Mouse (Mus musculus) heart, postnatal 25 days (tissue): ENCODE measurements at regions not wholly inside any gene's neighbourhood (a gene's known extent, or its start where the extent isn't known, plus 50 kb on each side); places are given as distances from the start of the nearest gene placed in this dataset.

Source experiments
- DNase-seq: peaks from one replicate; pipeline ENCODE4 v3.0.0; 2022; ENCODE audit warnings: low spot score
- intact Hi-C: fragments of 180-260 bp; cut with DNase I; formaldehyde crosslinking; loops from one replicate; pipeline ENCODE4 v1.15.1; 2025

GRCm38 (mm10) chr2:179277204-179277886 is 164.9 kb upstream of the Cdh4 start:
- DNase-seq = no peak

DNA sequence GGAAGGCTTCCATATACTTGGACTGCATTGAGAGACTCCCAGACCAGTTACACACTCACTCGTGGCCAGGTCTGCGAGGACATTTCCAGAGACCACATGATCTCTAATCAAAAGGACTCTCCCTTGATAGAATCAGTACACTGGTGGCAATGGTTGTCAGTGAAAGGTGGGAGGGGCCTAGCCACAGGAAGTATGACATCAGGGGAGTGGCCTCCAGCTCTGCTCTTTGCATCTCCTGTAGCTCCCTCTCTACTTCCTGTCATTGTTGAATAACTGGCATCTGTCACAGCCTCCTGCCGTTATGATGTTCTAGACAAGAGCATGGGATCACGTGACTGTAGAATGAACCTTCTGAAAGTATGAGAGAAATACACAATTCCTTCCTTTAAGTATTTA is 164.3 kb upstream of the Cdh4 start:
- intact Hi-C loops = no loop called here
- DNase-seq = no peak

More at GRCm38 (mm10) chr2:179277204-179277886, 164.9 kb upstream of the Cdh4 start:
- intact Hi-C loops = no loop called here

DNA sequence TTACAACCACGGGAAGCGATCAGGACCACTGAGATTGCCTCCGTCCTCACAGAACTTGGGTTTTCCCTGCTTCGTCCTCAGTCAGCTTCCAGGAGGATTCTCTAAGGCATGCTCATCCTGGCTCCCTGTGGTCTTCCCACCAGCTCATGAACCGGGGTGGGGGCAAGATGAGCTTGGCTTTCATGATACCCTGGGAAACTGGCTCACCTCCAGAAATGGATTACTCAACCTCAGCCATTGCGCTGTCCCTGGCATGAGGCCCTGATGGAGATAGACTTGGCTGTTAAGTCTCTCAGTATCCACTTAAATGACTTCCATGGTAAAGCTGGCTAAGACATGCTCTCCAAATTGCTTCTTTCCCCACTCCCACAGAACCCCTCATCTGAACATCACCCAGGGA is 160.0 kb upstream of the Cdh4 start:
- DNase-seq = no peak
- intact Hi-C loops = no loop called here

DNA sequence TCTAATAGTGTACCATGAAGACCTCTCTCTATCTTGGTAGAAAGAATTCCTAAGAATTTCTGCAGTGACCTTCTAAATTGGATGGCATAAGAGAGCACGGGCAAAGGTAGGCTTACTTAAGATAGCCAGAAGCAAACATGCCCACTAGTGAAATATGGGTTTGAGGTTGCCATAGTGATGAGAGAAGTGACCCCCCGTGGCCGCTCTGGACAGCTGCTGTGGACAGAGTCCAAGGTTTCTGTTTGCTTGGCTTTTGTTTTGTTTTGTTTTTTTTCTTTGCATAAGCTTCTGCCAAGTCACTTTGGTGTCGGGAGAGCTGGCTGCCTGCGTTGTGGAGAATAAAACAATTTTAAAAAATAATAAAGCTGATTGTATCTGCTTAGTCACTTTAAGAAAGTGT is 151.8 kb upstream of the Cdh4 start:
- intact Hi-C loops = no loop called here
- no peak for DNase-seq

DNA sequence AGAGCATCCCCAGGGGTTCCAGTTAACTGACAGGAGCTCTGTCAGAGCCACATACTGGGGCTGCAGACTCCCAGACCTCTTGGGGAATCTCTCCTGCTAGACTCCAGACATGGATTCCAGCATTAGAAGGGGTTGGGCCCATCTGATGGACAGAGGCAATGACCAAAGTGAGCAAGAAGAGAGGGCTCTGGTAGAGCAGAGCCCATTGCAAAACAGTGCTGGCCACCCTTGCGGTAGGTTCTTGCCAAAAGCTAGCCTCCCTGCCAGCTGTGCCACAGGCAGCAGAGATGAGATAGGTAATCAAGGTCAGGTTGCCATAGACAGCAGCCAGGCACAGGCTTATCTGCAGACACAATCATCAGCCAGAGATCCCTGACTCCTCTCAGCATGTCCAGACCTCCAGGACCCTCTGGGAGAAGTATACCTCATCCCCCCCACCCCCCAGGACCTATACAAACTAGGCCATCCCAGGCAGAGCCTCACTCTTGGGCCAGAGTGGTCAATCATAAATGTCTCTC is 151.1 kb upstream of the Cdh4 start:
- DNase-seq = no peak
- intact Hi-C loops = no loop called here

DNA sequence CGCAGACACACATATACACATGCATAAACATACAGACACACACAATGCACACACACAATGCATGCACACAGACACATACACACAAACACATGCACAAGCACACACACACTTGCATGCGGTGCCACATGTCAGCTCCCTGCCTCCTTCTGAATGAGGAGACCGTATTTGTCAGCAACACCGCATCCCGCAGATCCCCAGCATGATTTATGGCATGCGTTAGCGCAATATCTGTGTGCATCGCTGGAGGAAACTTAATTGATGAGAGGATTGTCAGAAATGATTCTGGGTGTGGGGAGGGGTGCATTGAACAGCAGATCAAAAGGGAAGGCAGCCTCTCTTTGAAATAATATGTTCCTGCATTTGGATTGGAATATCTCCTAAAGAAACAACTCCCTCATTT is 150.3 kb upstream of the Cdh4 start:
- no peak for DNase-seq
- intact Hi-C loops = no loop called here

GRCm38 (mm10) chr2:179292566-179292965 is 149.7 kb upstream of the Cdh4 start:
- no peak for DNase-seq

GRCm38 (mm10) chr2:179293114-179293513 is 149.1 kb upstream of the Cdh4 start:
- no peak for DNase-seq
- intact Hi-C loops = no loop called here

More at GRCm38 (mm10) chr2:179292566-179292965, 149.7 kb upstream of the Cdh4 start:
- intact Hi-C loops = no loop called here

DNA sequence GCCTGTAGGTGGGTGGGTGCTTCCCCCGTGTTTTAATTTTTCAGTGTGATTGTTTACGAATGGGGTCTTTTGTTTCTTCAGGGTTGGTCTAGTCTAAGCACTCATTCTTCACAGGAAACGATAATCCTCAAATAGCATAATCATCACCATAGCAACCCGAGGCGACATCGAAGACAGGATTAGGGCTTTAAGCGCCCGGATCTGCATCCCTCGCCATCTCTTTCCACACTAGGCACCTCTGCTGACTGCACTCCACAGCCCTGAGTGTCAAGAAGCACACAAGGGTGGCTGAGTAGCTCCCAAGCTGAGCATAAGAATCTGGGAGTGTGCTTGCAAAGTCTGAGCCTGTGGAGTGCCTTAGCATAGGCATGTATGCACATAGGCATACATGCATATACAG is 145.2 kb upstream of the Cdh4 start:
- intact Hi-C loops = no loop called here
- DNase-seq = no peak

GRCm38 (mm10) chr2:179303765-179304164 is 138.5 kb upstream of the Cdh4 start:
- no peak for DNase-seq
- intact Hi-C loops = no loop called here

GRCm38 (mm10) chr2:179307286-179307931 is 134.8 kb upstream of the Cdh4 start:
- DNase-seq = no peak
- intact Hi-C loops = no loop called here

- intact Hi-C loops = no loop called here
- no peak for DNase-seq
Measured at GRCm38 (mm10) chr2:179307932-179308303, 134.3 kb upstream of the Cdh4 start.

DNA sequence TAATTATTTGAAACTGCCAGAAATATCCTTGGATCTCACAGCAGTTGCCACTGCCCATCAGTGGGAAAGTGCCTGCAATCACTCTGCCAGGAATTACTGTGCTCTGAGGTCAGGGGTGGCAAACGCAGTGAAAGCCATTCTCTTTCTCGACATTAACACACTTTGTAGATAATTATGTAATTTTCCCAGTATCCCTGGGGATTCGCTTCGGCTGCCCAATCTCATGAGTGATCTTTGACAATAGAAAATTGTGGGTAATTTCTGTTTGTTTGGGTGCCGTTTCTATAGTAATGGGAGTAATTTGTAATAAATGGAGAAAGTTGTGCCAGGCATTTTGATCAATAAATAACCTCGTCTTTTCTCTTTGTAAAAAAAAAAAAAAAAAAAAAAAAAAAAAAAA is 124.2 kb upstream of the Cdh4 start:
- DNase-seq = no peak
- intact Hi-C loops = no loop called here

DNA sequence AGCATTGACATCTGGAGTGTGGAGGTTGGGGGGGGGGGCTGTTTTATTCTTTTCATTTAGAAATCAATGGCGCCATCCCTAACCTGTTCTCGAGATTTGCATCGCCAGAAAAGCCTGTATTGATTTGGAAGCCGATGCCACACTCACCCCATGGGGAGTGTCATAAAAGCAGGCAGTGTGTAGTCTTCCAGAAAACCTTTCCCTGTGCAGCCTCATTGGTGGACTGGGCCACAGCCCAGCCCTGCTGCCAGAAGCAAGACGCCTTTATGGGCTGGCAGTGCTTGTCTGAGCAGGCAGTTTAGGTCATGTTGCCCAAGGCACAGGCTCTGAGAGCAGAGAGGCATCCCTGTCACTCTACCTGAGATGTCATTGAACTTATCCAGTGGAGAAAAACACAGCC is 117.0 kb upstream of the Cdh4 start:
- intact Hi-C loops = no loop called here
- DNase-seq = no peak

DNA sequence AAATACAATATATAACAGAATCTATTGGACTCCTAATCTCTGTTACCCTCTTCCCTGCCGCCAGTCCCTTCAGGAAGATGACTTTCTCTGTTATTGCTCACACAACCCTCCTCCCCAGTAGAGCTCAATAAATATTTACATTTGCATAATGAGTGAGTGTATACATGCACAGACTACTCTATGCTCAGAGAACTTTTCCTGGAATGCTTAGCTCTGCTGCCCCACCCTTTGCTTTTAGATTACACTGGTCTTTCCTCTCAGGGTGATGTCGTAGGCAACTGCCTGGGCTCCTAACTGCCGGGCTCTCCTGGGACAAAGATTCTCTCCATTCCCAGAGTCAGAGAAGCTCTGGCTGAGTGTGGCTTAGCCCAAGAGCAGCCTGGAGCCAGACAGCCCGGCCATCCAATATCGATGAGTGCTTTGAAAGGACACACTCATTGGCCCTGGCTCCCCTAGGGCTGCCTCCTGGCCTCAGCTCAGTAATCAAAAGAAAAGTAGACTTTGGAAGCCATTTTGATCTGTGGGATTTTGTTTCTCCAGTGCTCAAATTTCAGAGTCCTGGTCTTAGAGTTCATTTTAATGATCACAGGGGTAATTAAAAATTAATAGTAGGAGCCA is 109.2 kb upstream of the Cdh4 start:
- intact Hi-C loops = no loop called here

GRCm38 (mm10) chr2:179333587-179333986 is 108.6 kb upstream of the Cdh4 start:
- DNase-seq = no peak
- intact Hi-C loops = no loop called here

More for the DNA sequence above, 109.2 kb upstream of the Cdh4 start:
- no peak for DNase-seq

DNA sequence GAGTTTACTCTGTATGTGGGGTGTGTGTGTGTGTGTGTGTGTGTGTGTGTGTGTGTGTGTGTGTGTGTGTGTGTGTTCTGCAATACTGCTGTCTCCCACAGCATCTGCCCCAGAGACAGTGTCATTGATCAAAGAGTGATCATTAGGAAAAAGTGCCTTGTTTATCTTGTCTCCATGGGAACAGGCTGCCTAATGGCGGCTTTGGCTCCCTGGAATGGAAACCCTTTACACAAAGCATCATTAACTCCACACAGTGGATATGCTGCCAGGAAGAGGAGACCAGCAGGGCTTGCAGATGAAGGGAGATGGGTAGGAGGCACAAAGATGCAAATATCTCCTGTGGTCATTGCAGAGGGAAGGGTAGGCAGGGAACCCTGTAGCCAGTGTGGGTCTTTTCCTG is 106.0 kb upstream of the Cdh4 start:
- intact Hi-C loops = no loop called here
- DNase-seq = no peak

DNA sequence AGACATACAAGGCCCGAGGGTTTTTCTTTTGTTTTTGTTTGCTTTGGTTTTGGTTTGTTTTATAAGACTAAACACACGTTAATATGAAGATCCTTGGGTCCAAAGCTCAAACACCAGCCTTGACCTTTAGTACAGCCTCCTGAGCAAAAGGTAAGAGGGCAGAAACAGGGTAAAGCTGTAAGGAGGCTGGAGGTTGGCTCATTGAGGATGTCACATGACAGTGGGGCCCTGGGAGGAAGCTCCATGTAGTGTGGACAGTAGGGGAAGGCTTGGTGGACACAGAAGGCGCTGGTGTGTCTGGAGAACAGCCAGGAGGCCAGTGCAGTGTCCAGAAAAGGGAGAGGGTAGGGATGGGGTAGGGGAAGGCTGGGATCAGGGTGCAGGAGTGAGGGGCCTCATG is 89.6 kb upstream of the Cdh4 start:
- DNase-seq = no peak
- intact Hi-C loops = no loop called here

DNA sequence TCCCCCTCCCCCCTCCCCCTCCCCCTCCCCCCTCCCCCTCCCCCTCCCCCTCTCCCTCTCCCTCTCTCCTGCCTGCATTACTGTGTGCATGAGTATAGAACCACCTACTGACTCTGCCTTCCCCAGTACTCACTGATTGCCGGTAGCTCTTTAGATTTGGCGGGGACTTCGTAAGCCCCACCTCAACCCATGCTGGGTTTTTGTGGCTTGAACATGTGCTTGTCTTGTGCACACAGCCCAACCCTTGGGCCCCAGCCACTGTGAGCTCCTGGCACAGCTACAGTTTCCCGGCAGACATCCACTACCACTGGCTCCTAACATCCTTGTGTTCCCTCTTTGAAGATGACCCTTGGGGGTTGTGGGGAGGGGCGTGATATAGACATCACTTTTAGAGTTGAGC is 87.4 kb upstream of the Cdh4 start:
- no peak for DNase-seq
- intact Hi-C loops = loop anchor here (1.0 kb wide), 1 partner anchor 27 kb away; no protein-coding TSS in a partner anchor

- no peak for DNase-seq
- intact Hi-C loops = no loop called here
Measured at GRCm38 (mm10) chr2:179370882-179371546, 71.2 kb upstream of the Cdh4 start.

- intact Hi-C loops = no loop called here
Measured at GRCm38 (mm10) chr2:179371553-179371952, 70.7 kb upstream of the Cdh4 start.

More at GRCm38 (mm10) chr2:179371553-179371952, 70.7 kb upstream of the Cdh4 start:
- no peak for DNase-seq
